Mouse (Mus musculus) A20 (cell line): Measurements from ENCODE around the gene Btbd2.
A peak's percentile ranks its signal among the peaks of the same experiment; 100 is the strongest.
"Not testable (repeated sequence)": the region's sequence is repeated elsewhere in the genome, so short reads cannot be mapped to it uniquely, and the experiment has no call there.

Source experiments
- DNase-seq: peaks from one replicate; pipeline ENCODE4 v3.0.0-alpha.2; 2011; ENCODE audit warnings: low read depth, low spot score

Btbd2 gene

DNA sequence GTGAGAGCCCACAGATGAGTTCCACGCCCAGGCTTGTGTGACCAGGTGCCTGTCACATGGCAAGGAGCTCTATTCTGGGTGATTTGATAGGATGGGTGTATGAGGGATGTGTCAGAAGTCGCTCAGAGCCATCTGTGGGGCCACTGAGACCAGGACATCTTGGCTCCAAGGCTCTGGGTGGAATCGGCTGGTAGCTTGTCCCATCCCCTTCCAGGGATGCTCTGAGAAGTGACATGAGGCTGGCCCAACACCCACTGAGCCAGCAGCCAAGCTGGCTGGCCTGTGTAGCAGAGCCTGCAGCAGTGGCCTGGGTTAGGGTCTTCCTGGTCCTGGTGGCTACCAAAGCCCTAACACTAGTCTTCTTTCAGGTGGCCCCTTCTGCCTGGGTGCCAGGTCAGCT, 48.4 kb downstream of the Btbd2 start:
- DNase-seq = no peak

DNA sequence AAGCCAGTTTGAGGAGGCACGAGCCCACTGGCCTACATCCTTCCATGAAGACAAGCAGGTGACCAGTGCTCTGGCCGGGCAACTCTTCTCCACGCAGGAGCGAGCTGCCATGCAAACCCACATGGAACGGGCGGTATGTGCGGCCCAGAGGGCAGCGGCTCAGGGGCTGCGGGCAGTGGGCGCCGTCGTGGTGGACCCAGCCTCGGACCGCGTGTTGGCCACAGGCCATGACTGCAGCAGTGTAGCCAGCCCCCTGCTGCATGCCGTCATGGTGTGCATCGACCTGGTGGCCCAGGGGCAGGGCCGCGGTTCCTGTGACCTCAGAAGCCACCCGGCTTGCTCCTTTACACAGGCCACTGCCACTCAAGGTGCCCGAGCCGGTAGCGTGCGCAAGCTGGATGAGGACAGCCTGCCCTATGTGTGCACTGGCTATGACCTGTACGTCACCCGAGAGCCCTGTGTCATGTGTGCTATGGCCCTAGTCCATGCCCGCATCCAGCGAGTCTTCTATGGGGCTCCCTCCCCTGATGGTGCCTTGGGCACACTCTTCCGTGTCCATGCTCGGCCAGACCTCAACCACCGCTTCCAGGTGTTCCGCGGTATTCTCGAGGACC, 50.0 kb downstream of the Btbd2 start:
- no peak for DNase-seq

DNA sequence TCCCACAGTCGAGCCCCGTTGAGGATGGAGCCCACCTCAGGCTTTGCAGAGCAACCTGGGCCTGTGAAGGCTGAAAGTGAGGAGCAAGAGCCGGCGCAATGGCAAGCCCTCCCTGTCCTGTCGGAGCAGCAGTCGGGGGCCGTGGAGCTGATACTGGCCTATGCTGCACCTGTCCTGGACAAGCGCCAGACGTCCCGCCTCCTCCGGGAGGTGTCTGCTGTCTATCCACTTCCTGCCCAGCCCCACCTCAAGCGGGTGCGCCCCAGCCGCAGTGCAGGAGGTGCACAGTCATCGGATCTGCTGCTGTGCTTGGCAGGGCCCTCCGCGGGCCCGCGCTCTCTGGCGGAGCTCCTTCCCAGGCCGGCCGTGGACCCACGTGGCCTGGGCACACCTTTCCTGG, 50.6 kb downstream of the Btbd2 start:
- no peak for DNase-seq

DNA sequence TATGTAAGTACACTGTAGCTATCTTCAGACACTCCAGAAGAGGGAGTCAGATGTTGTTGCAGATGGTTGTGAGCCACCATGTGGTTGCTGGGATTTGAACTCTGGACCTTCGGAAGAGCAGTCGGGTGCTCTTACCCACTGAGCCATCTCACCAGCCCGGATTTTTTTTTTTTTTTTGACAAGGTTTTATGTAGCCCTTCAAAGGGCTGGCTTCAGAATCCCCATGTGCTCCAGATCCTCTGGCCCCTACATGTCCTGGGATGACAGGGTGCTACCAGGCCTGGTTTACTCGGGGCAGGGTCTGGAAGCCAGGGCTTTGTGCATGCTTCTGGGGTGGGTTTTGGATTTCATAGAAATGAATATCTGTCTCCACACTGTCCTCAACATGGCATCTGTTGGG, 51.1 kb downstream of the Btbd2 start, which contains the start of gene Gm49322:
Gene Gm49322 (plus strand): TSS at position 301 of the 400 bp plus-strand sequence.
- DNase-seq = not testable (repeated sequence)

DNA sequence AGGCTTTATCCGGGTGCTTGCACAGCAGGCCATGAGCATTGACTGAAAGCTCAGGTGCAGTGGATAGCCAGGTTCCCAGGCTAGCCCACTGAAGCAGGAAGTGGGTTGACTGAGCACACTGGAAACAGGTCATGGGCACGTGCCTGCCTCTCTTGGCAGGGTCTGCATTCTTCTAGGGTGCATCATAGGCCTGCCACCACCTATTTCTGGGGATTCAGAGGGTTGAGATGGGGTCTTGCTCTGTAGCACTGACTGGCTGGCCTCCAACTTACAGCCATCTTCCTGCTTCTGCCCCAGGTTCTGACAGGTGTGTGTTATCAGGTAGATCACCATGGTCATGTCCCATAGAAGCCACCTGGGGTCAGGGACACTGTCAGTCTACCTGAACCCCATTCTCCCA, 51.9 kb downstream of the Btbd2 start:
- DNase-seq = no peak

DNA sequence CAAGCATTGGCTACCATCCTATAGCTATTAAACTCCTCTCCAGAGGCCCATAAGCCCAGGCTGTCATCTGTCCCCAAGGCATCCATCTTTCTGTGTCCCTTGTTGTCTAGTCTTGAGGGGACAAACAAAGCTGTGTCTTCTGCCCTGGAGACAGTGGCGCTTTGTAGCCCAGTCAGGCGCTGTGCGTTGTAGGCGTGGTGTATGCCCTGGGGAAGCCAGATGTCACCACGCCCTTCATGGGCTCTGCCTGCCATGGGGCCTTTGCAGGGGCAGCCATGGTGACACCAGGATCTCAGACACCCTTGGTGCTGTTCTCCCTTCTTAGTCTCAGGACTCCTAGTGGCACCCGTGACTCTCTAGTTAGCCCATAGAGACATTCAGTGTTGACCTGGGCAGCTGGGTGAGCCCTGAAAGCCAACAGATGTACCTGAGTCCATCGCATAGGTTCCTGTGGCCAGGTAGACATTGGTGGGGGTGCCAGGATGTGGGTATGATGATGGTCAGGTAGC, 52.8 kb downstream of the Btbd2 start:
- DNase-seq = no peak

DNA sequence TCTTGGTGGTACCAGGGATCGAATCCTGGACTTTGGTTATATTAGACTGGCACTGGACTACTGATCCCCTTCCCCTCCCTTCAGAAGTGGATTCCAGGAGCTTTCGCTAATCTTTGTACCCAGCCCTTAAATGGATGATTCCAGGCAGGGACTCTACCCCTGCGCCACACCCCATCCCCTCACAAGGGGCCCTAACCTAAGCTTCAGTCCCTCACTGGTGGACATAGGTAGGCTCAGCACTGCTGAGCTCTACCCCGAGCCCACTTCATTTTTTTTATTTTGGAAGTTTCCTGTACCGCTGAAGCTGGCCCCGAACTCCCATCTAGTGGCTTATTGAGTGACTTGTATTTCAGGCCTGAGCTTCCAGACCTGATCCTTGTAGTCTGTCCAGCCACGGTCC, 53.5 kb downstream of the Btbd2 start:
- DNase-seq = no peak

DNA sequence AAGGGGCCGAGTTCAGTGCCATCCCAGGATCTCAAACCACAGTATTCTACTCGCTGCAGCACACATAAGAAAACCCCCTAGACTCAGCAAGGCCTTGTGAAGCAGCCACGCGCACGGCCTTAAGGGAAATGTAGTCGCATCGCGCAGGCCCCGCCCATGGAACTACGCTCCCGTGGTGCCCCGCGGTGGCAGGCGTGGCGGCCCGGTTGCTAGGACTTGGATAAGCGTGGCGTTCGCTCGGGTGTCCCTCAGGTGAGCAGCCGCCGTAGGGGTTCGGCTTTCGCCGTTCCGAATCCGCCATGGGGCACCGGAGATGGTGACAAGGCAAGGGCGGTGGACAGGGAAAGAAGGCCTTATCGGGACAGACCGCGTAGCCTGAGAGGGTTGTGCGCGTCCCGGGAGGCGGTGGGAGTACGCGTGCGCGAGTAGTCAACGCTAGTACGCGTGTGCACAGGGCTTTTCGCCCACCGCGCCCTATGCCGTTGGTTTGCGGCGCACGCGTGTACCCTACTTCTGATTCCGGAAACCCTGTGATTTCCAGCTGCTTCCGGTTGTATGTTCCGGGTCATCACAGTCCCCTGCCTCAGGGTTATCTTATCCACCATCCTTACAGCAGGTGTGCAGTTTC, 54.1 kb downstream of the Btbd2 start, which contains the start of the genes Scamp4 and Adat3:
Gene Scamp4 (plus strand): TSS at position 175 of the 628 bp plus-strand sequence.
Gene Adat3 (plus strand): TSS at position 183 of the 628 bp plus-strand sequence.
- DNase-seq = peak; percentile 98

DNA sequence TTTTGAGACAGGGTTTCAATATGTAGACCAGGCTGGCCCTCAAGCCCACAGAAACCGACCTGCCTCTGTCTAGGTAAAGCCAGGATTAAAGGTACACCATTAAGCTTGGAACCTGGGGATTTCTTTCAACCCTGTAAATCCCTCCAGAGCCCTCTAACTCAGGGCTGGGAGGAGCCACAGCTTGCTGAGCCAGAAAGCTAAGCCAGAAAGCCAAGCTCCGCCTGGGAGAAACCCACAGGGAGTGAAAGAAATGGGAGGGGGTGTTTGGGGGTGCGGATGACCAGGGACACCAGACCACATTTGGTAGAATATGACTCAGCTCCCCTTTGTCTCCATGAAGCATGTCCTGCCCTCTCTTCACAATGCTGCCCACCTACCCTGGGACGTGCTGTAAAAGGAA, 60.6 kb downstream of the Btbd2 start:
- DNase-seq = no peak
